Mouse (Mus musculus): ENCODE data around the gene Ccnt1.

- no peak for TF ChIP-seq CTCF (IDR thresholded peaks at IDR 0.05; ENCODE audit: borderline replicate concordance, insufficient read depth, low read length)
- no peak for TF ChIP-seq POLR2A (IDR thresholded peaks at IDR 0.05; ENCODE audit: low read depth, low read length)
Measured at GRCm38 (mm10) chr15:98509387-98509786, 61.3 kb downstream of the Ccnt1 start.

All from embryonic fibroblast, embryonic 13.5 days (primary cell).